Mouse (Mus musculus) CD8-positive naive resting alpha-beta T cell, adult 2 months (primary cell): Measurements from ENCODE around the gene Tnc.

Source experiments
- DNase-seq, 2 experiments: peaks; one replicate each; pipeline ENCODE4 v3.0.0; 2022; ENCODE audit warnings: low read depth in 2 of 2, low spot score in 2 of 2

Tnc gene

GRCm38 (mm10) chr4:64029486-64029885 lies 17.3 kb downstream of the Tnc start:
- no peak for DNase-seq

GRCm38 (mm10) chr4:64025591-64025990 lies 21.2 kb downstream of the Tnc start:
- no peak for DNase-seq

- no peak for DNase-seq
These were observed 22.6 kb downstream of the Tnc start for GRCm38 (mm10) chr4:64024041-64024779.

- no peak for DNase-seq
These were observed 25.8 kb downstream of the Tnc start for GRCm38 (mm10) chr4:64020930-64021589.

GRCm38 (mm10) chr4:64020151-64020550 lies 26.7 kb downstream of the Tnc start:
- no peak for DNase-seq

GRCm38 (mm10) chr4:64011308-64011707 lies 35.5 kb downstream of the Tnc start:
- DNase-seq, result no peak

- DNase-seq, result no peak
These were observed 36.9 kb downstream of the Tnc start for GRCm38 (mm10) chr4:64009936-64010335.

GRCm38 (mm10) chr4:64005198-64005597 lies 41.6 kb downstream of the Tnc start:
- DNase-seq, result no peak

- no peak for DNase-seq
These were observed 43.1 kb downstream of the Tnc start for GRCm38 (mm10) chr4:64003677-64004076.

GRCm38 (mm10) chr4:64002168-64002567 lies 44.6 kb downstream of the Tnc start:
- DNase-seq, result no peak

- no peak for DNase-seq
These were observed 46.0 kb downstream of the Tnc start for GRCm38 (mm10) chr4:64000788-64001187.

- DNase-seq, result no peak
These were observed 46.5 kb downstream of the Tnc start for GRCm38 (mm10) chr4:64000293-64000692.

- no peak for DNase-seq
These were observed 53.2 kb downstream of the Tnc start for GRCm38 (mm10) chr4:63993462-63994113.

- no peak for DNase-seq
These were observed 56.6 kb downstream of the Tnc start for GRCm38 (mm10) chr4:63990216-63990615.

- DNase-seq, result no peak
These were observed 58.7 kb downstream of the Tnc start for GRCm38 (mm10) chr4:63988090-63988489.

- DNase-seq, result no peak
These were observed 60.2 kb downstream of the Tnc start for GRCm38 (mm10) chr4:63986576-63986975.

GRCm38 (mm10) chr4:63983098-63983445 lies 63.7 kb downstream of the Tnc start:
- DNase-seq, result no peak

- no peak for DNase-seq
These were observed 64.3 kb downstream of the Tnc start for GRCm38 (mm10) chr4:63982425-63983097.

- DNase-seq, result no peak
These were observed 66.5 kb downstream of the Tnc start for GRCm38 (mm10) chr4:63980211-63980794.

GRCm38 (mm10) chr4:63979635-63980034 lies 67.2 kb downstream of the Tnc start:
- DNase-seq, result no peak

- no peak for DNase-seq
These were observed 74.3 kb downstream of the Tnc start for GRCm38 (mm10) chr4:63972536-63972935.
